Mouse (Mus musculus): ENCODE measurements around the gene Btg1. TPM values are rescaled to one million over a fixed set of nuclear protein-coding genes. Genes with fewer than 3 reads are reported as not detected.

Btg1 gene
- polyA plus RNA-seq, 1 experiment = 66.4 TPM

DNA sequence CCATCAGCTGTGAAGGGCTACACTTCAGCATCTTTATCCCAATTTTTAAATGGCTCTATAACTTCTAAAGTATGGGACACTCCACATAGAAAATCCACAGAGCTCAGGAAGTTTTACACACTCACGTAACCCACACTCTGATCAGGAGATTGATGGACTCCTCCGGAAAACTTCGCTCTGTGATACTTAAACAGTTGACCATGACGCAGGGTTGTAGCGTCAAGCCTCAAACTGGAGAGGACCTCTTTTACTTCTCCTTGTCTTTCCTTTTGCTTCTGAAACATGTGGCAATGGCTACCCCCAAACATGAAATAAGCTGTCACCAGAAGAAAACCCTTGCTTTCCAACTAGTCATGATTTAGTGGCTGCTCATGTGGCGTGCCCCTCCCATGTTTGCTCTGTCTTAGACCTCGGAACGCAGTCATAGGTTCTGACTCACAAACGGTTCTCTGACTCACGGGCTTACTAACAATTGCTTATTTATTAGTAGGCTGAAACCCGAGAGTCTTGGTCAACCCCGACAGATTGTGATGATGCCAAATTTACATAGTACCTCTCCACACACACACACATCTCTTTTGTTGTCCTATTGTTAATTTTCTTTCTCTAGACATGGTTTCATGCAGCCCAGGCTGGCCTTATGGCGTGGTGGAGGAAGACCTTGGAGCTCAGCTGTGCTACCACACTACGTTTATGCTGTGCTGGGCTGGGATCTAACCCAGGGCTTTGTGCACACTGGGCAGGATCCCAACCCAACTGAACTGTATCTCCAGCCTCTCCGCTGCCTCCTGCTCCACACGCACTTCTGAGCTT, 11.5 kb downstream of the Btg1 start:
- TF ChIP-seq CTCF (IDR thresholded peaks at IDR 0.05; ENCODE audit: borderline replicate concordance, insufficient read depth, low read length) (no peak), POLR2A (IDR thresholded peaks at IDR 0.05; ENCODE audit: low read depth, low read length) (no peak)
- Histone ChIP-seq H3K27ac (ENCODE audit: insufficient read depth, low read length) (peak overlapping the region; percentile 93), H3K4me1 (ENCODE audit: control insufficient read depth, insufficient read depth, low read length) (peaks cover 8% of the 10 kb centered on the region), H3K4me3 (ENCODE audit: insufficient read depth, low read length) (no peak overlapping the region)

GRCm38 (mm10) chr10:96628913-96629199, 12.1 kb downstream of the Btg1 start:
- H3K4me3 ChIP-seq (ENCODE audit: insufficient read depth, low read length) = no peak overlapping the region
- peaks cover 11% of the 10 kb centered on the region for H3K4me1 ChIP-seq (ENCODE audit: control insufficient read depth, insufficient read depth, low read length)
- H3K27ac ChIP-seq (ENCODE audit: insufficient read depth, low read length) = peak overlapping the region; percentile 58
- TF ChIP-seq POLR2A (IDR thresholded peaks at IDR 0.05; ENCODE audit: low read depth, low read length) (no peak), CTCF (IDR thresholded peaks at IDR 0.05; ENCODE audit: borderline replicate concordance, insufficient read depth, low read length) (no peak)

DNA sequence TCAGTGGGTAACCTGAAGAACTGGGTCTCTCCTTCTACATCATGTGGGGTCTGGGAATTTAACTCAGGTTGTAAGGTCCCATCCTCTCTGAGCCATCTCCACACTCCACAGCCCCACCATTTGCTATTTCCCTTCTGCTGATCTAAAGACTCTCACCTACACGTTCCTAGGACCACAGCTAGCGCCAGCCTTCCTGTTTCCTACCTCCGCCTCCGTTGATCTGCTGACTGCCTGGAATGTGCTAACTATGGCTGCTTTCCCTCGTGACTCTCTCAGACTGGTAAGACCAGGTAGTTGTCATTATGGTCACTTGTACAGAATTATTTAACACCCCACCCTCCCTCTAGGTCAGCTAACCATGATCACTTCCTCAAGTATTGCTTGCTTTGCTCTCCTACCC, 13.3 kb downstream of the Btg1 start:
- peaks cover 9% of the 10 kb centered on the region for H3K4me1 ChIP-seq (ENCODE audit: control insufficient read depth, insufficient read depth, low read length)
- no peak overlapping the region for H3K4me3 ChIP-seq (ENCODE audit: insufficient read depth, low read length)
- TF ChIP-seq POLR2A (IDR thresholded peaks at IDR 0.05; ENCODE audit: low read depth, low read length) = no peak
- TF ChIP-seq CTCF (IDR thresholded peaks at IDR 0.05; ENCODE audit: borderline replicate concordance, insufficient read depth, low read length) = no peak
- H3K27ac ChIP-seq (ENCODE audit: insufficient read depth, low read length) = no peak overlapping the region

- H3K4me1 ChIP-seq (ENCODE audit: control insufficient read depth, insufficient read depth, low read length) = peaks cover 9% of the 10 kb centered on the region
- H3K27ac ChIP-seq (ENCODE audit: insufficient read depth, low read length) = no peak overlapping the region
- no peak for TF ChIP-seq POLR2A (IDR thresholded peaks at IDR 0.05; ENCODE audit: low read depth, low read length)
- TF ChIP-seq CTCF (IDR thresholded peaks at IDR 0.05; ENCODE audit: borderline replicate concordance, insufficient read depth, low read length) = no peak
Measured at GRCm38 (mm10) chr10:96631066-96631711, 14.4 kb downstream of the Btg1 start.

GRCm38 (mm10) chr10:96632271-96633144, 15.7 kb downstream of the Btg1 start:
- H3K27ac ChIP-seq (ENCODE audit: insufficient read depth, low read length) = peak overlapping the region; percentile 83
- H3K4me1 ChIP-seq (ENCODE audit: control insufficient read depth, insufficient read depth, low read length) = peaks cover 9% of the 10 kb centered on the region
- H3K4me3 ChIP-seq (ENCODE audit: insufficient read depth, low read length) = no peak overlapping the region
- TF ChIP-seq CTCF (IDR thresholded peaks at IDR 0.05; ENCODE audit: borderline replicate concordance, insufficient read depth, low read length) = no peak
- no peak for TF ChIP-seq POLR2A (IDR thresholded peaks at IDR 0.05; ENCODE audit: low read depth, low read length)

More at GRCm38 (mm10) chr10:96631066-96631711, 14.4 kb downstream of the Btg1 start:
- no peak overlapping the region for H3K4me3 ChIP-seq (ENCODE audit: insufficient read depth, low read length)

- no peak overlapping the region for H3K4me3 ChIP-seq (ENCODE audit: insufficient read depth, low read length)
- peak overlapping the region; percentile 83 for H3K27ac ChIP-seq (ENCODE audit: insufficient read depth, low read length)
- TF ChIP-seq CTCF (IDR thresholded peaks at IDR 0.05; ENCODE audit: borderline replicate concordance, insufficient read depth, low read length) (no peak), POLR2A (IDR thresholded peaks at IDR 0.05; ENCODE audit: low read depth, low read length) (no peak)
- peaks cover 9% of the 10 kb centered on the region for H3K4me1 ChIP-seq (ENCODE audit: control insufficient read depth, insufficient read depth, low read length)
Measured at GRCm38 (mm10) chr10:96633145-96633516, 16.3 kb downstream of the Btg1 start.

GRCm38 (mm10) chr10:96635472-96635871, 18.7 kb downstream of the Btg1 start:
- Histone ChIP-seq H3K27ac (ENCODE audit: insufficient read depth, low read length) (no peak overlapping the region), H3K4me3 (ENCODE audit: insufficient read depth, low read length) (no peak overlapping the region), H3K4me1 (ENCODE audit: control insufficient read depth, insufficient read depth, low read length) (peaks cover 5% of the 10 kb centered on the region)
- TF ChIP-seq POLR2A (IDR thresholded peaks at IDR 0.05; ENCODE audit: low read depth, low read length) (no peak), CTCF (IDR thresholded peaks at IDR 0.05; ENCODE audit: borderline replicate concordance, insufficient read depth, low read length) (no peak)

- Histone ChIP-seq H3K4me3 (ENCODE audit: insufficient read depth, low read length) (no peak overlapping the region), H3K4me1 (ENCODE audit: control insufficient read depth, insufficient read depth, low read length) (peaks cover 3% of the 10 kb centered on the region), H3K27ac (ENCODE audit: insufficient read depth, low read length) (no peak overlapping the region)
- TF ChIP-seq CTCF (IDR thresholded peaks at IDR 0.05; ENCODE audit: borderline replicate concordance, insufficient read depth, low read length) (no peak), POLR2A (IDR thresholded peaks at IDR 0.05; ENCODE audit: low read depth, low read length) (no peak)
Measured at GRCm38 (mm10) chr10:96638477-96638876, 21.7 kb downstream of the Btg1 start.

DNA sequence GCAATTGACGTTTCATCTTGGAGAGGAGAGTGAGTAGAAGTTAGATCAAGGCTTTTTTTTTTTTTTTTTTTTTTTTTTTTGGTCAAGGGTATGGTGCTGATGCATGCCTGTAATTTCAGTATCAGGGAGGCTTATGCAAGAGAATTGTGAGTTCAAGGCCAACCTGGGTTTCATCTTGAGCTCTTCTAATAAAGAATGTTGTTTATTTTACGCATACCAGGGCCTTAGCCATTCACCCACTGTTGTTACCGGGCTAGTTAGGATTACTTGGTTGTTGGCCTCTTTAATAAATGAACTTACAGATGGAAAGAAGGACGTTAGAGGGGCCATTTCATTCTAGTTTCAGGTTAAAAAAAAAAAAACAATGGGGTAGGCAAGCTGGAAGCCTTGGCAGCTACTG, 25.2 kb downstream of the Btg1 start:
- no peak overlapping the region for H3K4me3 ChIP-seq (ENCODE audit: insufficient read depth, low read length)
- H3K4me1 ChIP-seq (ENCODE audit: control insufficient read depth, insufficient read depth, low read length) = no peaks in the 10 kb centered on the region
- peak overlapping the region; percentile 90 for H3K27ac ChIP-seq (ENCODE audit: insufficient read depth, low read length)
- TF ChIP-seq POLR2A (IDR thresholded peaks at IDR 0.05; ENCODE audit: low read depth, low read length) (no peak), CTCF (IDR thresholded peaks at IDR 0.05; ENCODE audit: borderline replicate concordance, insufficient read depth, low read length) (no peak)

All from embryonic fibroblast, embryonic 13.5 days (primary cell).